Mouse (Mus musculus) neural tube, embryonic 11.5 days (tissue): Measurements from ENCODE around the gene Prkag3. TPM values are rescaled to one million over a fixed set of nuclear protein-coding genes. Genes with fewer than 3 reads are reported as not detected.

ENCODE experiments used
- ATAC-seq: fragments of 200-750 bp; cut with Nextera tagmentation; 2 replicates; pipeline ENCODE4 v1.8.0; 2017; ENCODE audit warnings: moderate number of reproducible peaks, mild to moderate bottlenecking, moderate TSS enrichment, moderate library complexity; ENCODE audit not compliant: insufficient read depth, low FRiP score, low TSS enrichment
- DNase-seq: peaks from one replicate; pipeline ENCODE4 v3.0.0-alpha.2; 2015; ENCODE audit warnings: low spot score
- H3K27ac ChIP-seq: fragments of 300-500 bp; sonication (generic); 2 replicates; pipeline ENCODE4 v1.5.1; 2014; ENCODE audit warnings: low read depth, mild to moderate bottlenecking, low read length
- H3K27me3 ChIP-seq: fragments of 300-500 bp; sonication (generic); 2 replicates; pipeline ENCODE4 v1.6.1; 2014; ENCODE audit warnings: mild to moderate bottlenecking, low read length, mixed read lengths; ENCODE audit not compliant: control insufficient read depth, insufficient read depth
- H3K36me3 ChIP-seq: fragments of 300-500 bp; sonication (generic); 2 replicates; pipeline ENCODE4 v1.6.1; 2014; ENCODE audit warnings: mild to moderate bottlenecking, low read length, moderate library complexity, mixed read lengths; ENCODE audit not compliant: control insufficient read depth, insufficient read depth
- H3K4me1 ChIP-seq: fragments of 300-500 bp; sonication (generic); 2 replicates; pipeline ENCODE4 v1.6.1; 2014; ENCODE audit warnings: low read length, mixed read lengths; ENCODE audit not compliant: control insufficient read depth, insufficient read depth
- H3K4me2 ChIP-seq: fragments of 300-500 bp; sonication (generic); 2 replicates; pipeline ENCODE4 v1.6.1; 2014; ENCODE audit warnings: low read depth, mild to moderate bottlenecking, moderate library complexity
- H3K4me3 ChIP-seq: fragments of 300-500 bp; sonication (generic); 2 replicates; pipeline ENCODE4 v1.5.1; 2014; ENCODE audit warnings: low read depth, low read length
- H3K9ac ChIP-seq: fragments of 300-500 bp; sonication (generic); 2 replicates; pipeline ENCODE4 v1.6.1; 2014; ENCODE audit warnings: mild to moderate bottlenecking, low read length
- H3K9me3 ChIP-seq: fragments of 300-500 bp; sonication (generic); 2 replicates; pipeline ENCODE4 v1.6.1; 2016; ENCODE audit warnings: low read length; ENCODE audit not compliant: control insufficient read depth
- WGBS: fragments of 180-500 bp; shearing (Covaris S2); extraction: QIAGEN DNeasy Blood & Tissue Kit; methylation state at CpG from one replicate; pipeline ENCODE4 v1.1.7; 2014; 5-methylcytosine and 5-hydroxymethylcytosine counted together
- polyA plus RNA-seq: library from polyadenylated mRNA; unstranded; fragments of >200 nt; fragmentation: Nextera tagmentation; extraction: Ambion mirVana; gene quantifications from 2 replicates; pipeline ENCODE4 v1.2.1, GENCODE M21; 2014

The Prkag3 gene
- 0.16 TPM in 1 of 2 replicates, not detected in the other for polyA plus RNA-seq

- Histone ChIP-seq H3K4me2 (peak within 1 kb of the TSS; percentile 42), H3K27me3 (0 out of 2 replicates have a peak, but pooled peaks cover 2% of the 10 kb centered on the region), H3K4me1 (no peaks in the 10 kb centered on the region), H3K27ac (no peak within 1 kb of the TSS), H3K4me3 (0 out of 2 replicates have a peak within 1 kb of the TSS, but pooled peaks have one; percentile 10), H3K36me3 (no peaks in the 10 kb centered on the region), H3K9ac (peak within 1 kb of the TSS; percentile 42; the same call in 1 of the 2 replicates), H3K9me3 (no peaks in the 10 kb centered on the region)
- DNase-seq (peak; percentile 67), ATAC-seq (no peak; the same call in 1 of the 2 replicates)
- WGBS, result 8% methylated on average over 30 of the region's 30 CpGs
These were observed at the start of gene Prkag3 for GRCm38 (mm10) chr1:74748643-74749271. Gene Prkag3 (minus strand): TSS chr1:74749221.

- Histone ChIP-seq H3K4me3 (no peak overlapping the region), H3K9ac (no peak overlapping the region), H3K4me2 (no peak overlapping the region), H3K9me3 (no peaks in the 10 kb centered on the region), H3K27me3 (peaks cover 78% of the 10 kb centered on the region), H3K36me3 (no peaks in the 10 kb centered on the region), H3K27ac (no peak overlapping the region), H3K4me1 (peaks cover 21% of the 10 kb centered on the region)
- WGBS, result 7% methylated on average over 5 of the region's 5 CpGs
- peak; percentile 78 for DNase-seq
- peak; percentile 91 for ATAC-seq
These were observed 48.4 kb upstream of the Prkag3 start for GRCm38 (mm10) chr1:74797459-74797858.

GRCm38 (mm10) chr1:74795145-74795529 lies 46.1 kb upstream of the Prkag3 start:
- peaks cover 20% of the 10 kb centered on the region for H3K4me1 ChIP-seq
- H3K36me3 ChIP-seq, result no peaks in the 10 kb centered on the region
- 0 out of 2 replicates have a peak overlapping the region, but pooled peaks have one; percentile 2 for H3K4me3 ChIP-seq
- peaks cover 78% of the 10 kb centered on the region for H3K27me3 ChIP-seq
- peak overlapping the region; percentile 34 for H3K4me2 ChIP-seq
- no peak for DNase-seq
- no peaks in the 10 kb centered on the region for H3K9me3 ChIP-seq
- H3K27ac ChIP-seq, result no peak overlapping the region
- ATAC-seq, result no peak
- no peak overlapping the region for H3K9ac ChIP-seq
- 2% methylated on average over 6 of the region's 11 CpGs for WGBS

- H3K9ac ChIP-seq, result 0 out of 2 replicates have a peak overlapping the region, but pooled peaks have one; percentile 10
- H3K27ac ChIP-seq, result no peak overlapping the region
- peak overlapping the region; percentile 19 for H3K4me3 ChIP-seq
- ATAC-seq, result no peak
- H3K36me3 ChIP-seq, result no peaks in the 10 kb centered on the region
- 1% methylated on average over 34 of the region's 38 CpGs for WGBS
- H3K4me2 ChIP-seq, result peak overlapping the region; percentile 34
- peaks cover 78% of the 10 kb centered on the region for H3K27me3 ChIP-seq
- H3K4me1 ChIP-seq, result peaks cover 20% of the 10 kb centered on the region
- DNase-seq, result peak; percentile 57
- no peaks in the 10 kb centered on the region for H3K9me3 ChIP-seq
These were observed 45.6 kb upstream of the Prkag3 start for GRCm38 (mm10) chr1:74794487-74795144.

GRCm38 (mm10) chr1:74792831-74793660 lies 44.0 kb upstream of the Prkag3 start:
- ATAC-seq (no peak), DNase-seq (peak; percentile 12)
- no peaks in the 10 kb centered on the region for H3K9me3 ChIP-seq
- peaks cover 83% of the 10 kb centered on the region for H3K27me3 ChIP-seq
- no peak overlapping the region for H3K9ac ChIP-seq
- no peak overlapping the region for H3K27ac ChIP-seq
- no peaks in the 10 kb centered on the region for H3K36me3 ChIP-seq
- no peak overlapping the region for H3K4me3 ChIP-seq
- WGBS, result 7% methylated on average over 19 of the region's 19 CpGs
- peaks cover 20% of the 10 kb centered on the region for H3K4me1 ChIP-seq
- H3K4me2 ChIP-seq, result no peak overlapping the region

- Histone ChIP-seq H3K36me3 (no peaks in the 10 kb centered on the region), H3K4me2 (peak within 1 kb of the TSS; percentile 34), H3K27me3 (peaks cover 94% of the 10 kb centered on the region), H3K4me3 (peak within 1 kb of the TSS; percentile 6), H3K27ac (no peak within 1 kb of the TSS), H3K9ac (no peak within 1 kb of the TSS), H3K4me1 (peaks cover 15% of the 10 kb centered on the region), H3K9me3 (no peaks in the 10 kb centered on the region)
- 2% methylated on average over 11 of the region's 11 CpGs for WGBS
- no peak for DNase-seq
- no peak for ATAC-seq
These were observed 42.2 kb upstream of the Prkag3 start, which contains the start of gene Wnt10a for GRCm38 (mm10) chr1:74791249-74791648. Gene Wnt10a (plus strand): TSS chr1:74791516.

- ATAC-seq (no peak), DNase-seq (peak; percentile 17)
- H3K4me1 ChIP-seq, result peaks cover 15% of the 10 kb centered on the region
- H3K4me2 ChIP-seq, result no peak overlapping the region
- WGBS, result 3% methylated on average over 3 of the region's 3 CpGs
- no peak overlapping the region for H3K9ac ChIP-seq
- H3K9me3 ChIP-seq, result no peaks in the 10 kb centered on the region
- H3K36me3 ChIP-seq, result no peaks in the 10 kb centered on the region
- H3K4me3 ChIP-seq, result no peak overlapping the region
- peaks cover 91% of the 10 kb centered on the region for H3K27me3 ChIP-seq
- H3K27ac ChIP-seq, result no peak overlapping the region
These were observed 41.1 kb upstream of the Prkag3 start for GRCm38 (mm10) chr1:74790095-74790494.

- WGBS, result 18% methylated on average over 6 of the region's 6 CpGs
- DNase-seq (no peak), ATAC-seq (no peak)
- no peak overlapping the region for H3K4me3 ChIP-seq
- H3K4me2 ChIP-seq, result no peak overlapping the region
- H3K9ac ChIP-seq, result no peak overlapping the region
- H3K4me1 ChIP-seq, result peaks cover 5% of the 10 kb centered on the region; the same call in 1 of the 2 replicates
- no peaks in the 10 kb centered on the region for H3K36me3 ChIP-seq
- H3K9me3 ChIP-seq, result no peaks in the 10 kb centered on the region
- H3K27ac ChIP-seq, result no peak overlapping the region
- peaks cover 91% of the 10 kb centered on the region for H3K27me3 ChIP-seq
These were observed 39.7 kb upstream of the Prkag3 start for GRCm38 (mm10) chr1:74788603-74789176.
